Mouse (Mus musculus) limb, embryonic 11.5 days (tissue): ENCODE data around the gene Dapk2. TPM values are rescaled to one million over a fixed set of nuclear protein-coding genes. Genes with fewer than 3 reads are reported as not detected.
"Not testable (repeated sequence)": the region's sequence is repeated elsewhere in the genome, so short reads cannot be mapped to it uniquely, and the experiment has no call there.

ENCODE experiments used
- ATAC-seq: fragments of 200-750 bp; cut with Nextera tagmentation; 2 replicates; pipeline ENCODE4 v1.8.0; 2017; ENCODE audit warnings: low read depth; ENCODE audit not compliant: insufficient number of reproducible peaks, low FRiP score, low TSS enrichment
- DNase-seq: peaks from one replicate; pipeline ENCODE4 v3.0.0-alpha.2; 2015; ENCODE audit warnings: low spot score
- H3K27ac ChIP-seq: fragments of 300-500 bp; sonication (generic); replicated peaks from 2 replicates; pipeline ENCODE4 v1.5.1; 2014; ENCODE audit warnings: low read depth, mild to moderate bottlenecking, low read length
- H3K27me3 ChIP-seq: fragments of 300-500 bp; sonication (generic); 2 replicates; pipeline ENCODE4 v1.6.1; 2014; ENCODE audit warnings: mild to moderate bottlenecking, low read length, mixed read lengths; ENCODE audit not compliant: control insufficient read depth, insufficient read depth
- H3K36me3 ChIP-seq: fragments of 300-500 bp; sonication (generic); 2 replicates; pipeline ENCODE4 v1.6.1; 2014; ENCODE audit warnings: mild to moderate bottlenecking, low read length, moderate library complexity, mixed read lengths; ENCODE audit not compliant: control insufficient read depth, insufficient read depth
- H3K4me1 ChIP-seq: fragments of 300-500 bp; sonication (generic); 2 replicates; pipeline ENCODE4 v1.6.1; 2014; ENCODE audit warnings: low read length, mixed read lengths; ENCODE audit not compliant: control insufficient read depth, insufficient read depth
- H3K4me2 ChIP-seq: fragments of 300-500 bp; sonication (generic); 2 replicates; pipeline ENCODE4 v1.6.1; 2014; ENCODE audit warnings: low read depth, mild to moderate bottlenecking, moderate library complexity; ENCODE audit not compliant: severe bottlenecking
- H3K4me3 ChIP-seq: fragments of 300-500 bp; sonication (generic); 2 replicates; pipeline ENCODE4 v1.5.1; 2014; ENCODE audit warnings: low read depth, low read length
- H3K9ac ChIP-seq: fragments of 300-500 bp; sonication (generic); 2 replicates; pipeline ENCODE4 v1.6.1; 2014; ENCODE audit warnings: mild to moderate bottlenecking, low read length
- H3K9me3 ChIP-seq: fragments of 300-500 bp; sonication (generic); 2 replicates; pipeline ENCODE4 v1.6.1; 2016; ENCODE audit warnings: low read length; ENCODE audit not compliant: control insufficient read depth
- WGBS: fragments of 180-500 bp; shearing (Covaris S2); extraction: QIAGEN DNeasy Blood & Tissue Kit; methylation state at CpG from one replicate; pipeline ENCODE4 v1.1.7; 2014; 5-methylcytosine and 5-hydroxymethylcytosine counted together
- polyA plus RNA-seq: library from polyadenylated mRNA; unstranded; fragments of >200 nt; fragmentation: Nextera tagmentation; extraction: Ambion mirVana; gene quantifications from 2 replicates; pipeline ENCODE4 v1.2.1, GENCODE M21; 2014

Gene Dapk2
- polyA plus RNA-seq, 1 experiment from 2014 or later, result 4.0 TPM

DNA sequence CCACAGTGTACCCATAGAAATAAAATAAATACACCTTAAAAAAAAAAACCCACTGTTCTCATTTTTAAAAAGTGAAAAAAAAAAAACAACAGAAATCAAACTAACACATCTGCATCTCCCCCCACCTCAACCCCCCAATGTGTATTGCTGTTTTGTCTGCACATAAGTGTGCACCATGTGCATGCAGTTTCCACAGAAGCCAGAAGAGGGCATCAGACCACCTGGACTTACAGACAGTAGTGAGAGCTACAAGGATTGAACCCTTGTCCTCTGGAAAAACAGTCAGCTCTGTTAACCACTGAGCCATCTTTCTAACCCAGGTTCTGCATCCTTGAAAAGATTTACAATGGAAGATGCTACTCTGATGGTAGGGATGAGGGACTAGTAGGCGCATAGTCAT is 124.6 kb downstream of the Dapk2 start:
- Histone ChIP-seq H3K27me3 (no peaks in the 10 kb centered on the region), H3K36me3 (no peaks in the 10 kb centered on the region), H3K9me3 (no peaks in the 10 kb centered on the region), H3K4me3 (no peak overlapping the region), H3K9ac (no peak overlapping the region), H3K4me1 (no peaks in the 10 kb centered on the region), H3K27ac (no peak overlapping the region), H3K4me2 (no peak overlapping the region)
- WGBS, result 89% methylated on average over 1 of the region's 1 CpGs
- ATAC-seq (no peak), DNase-seq (no peak)

DNA sequence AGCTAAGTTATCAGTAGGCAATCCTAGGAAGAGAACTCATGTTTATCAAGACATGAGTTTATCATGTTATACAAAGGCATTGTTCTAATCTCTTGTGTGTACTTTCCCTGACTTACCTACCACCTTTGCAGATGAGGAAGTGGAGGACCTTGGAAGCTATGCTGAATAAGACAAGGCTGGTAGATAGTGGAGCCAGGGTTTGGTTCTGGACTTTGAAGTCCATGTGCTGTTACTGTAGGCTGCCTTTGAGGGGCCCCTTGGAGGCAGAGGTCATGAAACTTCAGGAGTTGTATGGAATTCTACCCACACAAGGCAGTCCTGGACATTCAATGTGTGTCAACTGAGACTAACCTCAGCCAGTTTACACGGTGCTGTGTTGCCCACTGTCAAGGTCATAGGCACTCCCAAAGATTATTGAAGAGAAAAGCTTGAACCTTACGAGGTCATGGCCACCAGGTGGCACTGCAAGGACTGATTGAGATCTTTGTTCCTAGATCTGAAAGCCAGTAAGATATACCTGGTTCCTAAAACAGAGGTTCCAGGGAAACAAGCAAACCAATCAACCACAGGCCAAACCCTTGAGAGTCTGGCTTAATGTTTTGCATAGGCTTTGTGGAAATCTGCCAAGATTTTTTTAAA is 125.7 kb downstream of the Dapk2 start:
- Histone ChIP-seq H3K9ac (no peak overlapping the region), H3K4me3 (no peak overlapping the region), H3K4me1 (no peaks in the 10 kb centered on the region), H3K9me3 (no peaks in the 10 kb centered on the region), H3K27ac (no peak overlapping the region), H3K27me3 (no peaks in the 10 kb centered on the region), H3K4me2 (no peak overlapping the region), H3K36me3 (no peaks in the 10 kb centered on the region)
- DNase-seq (peak; percentile 81), ATAC-seq (no peak)
- 22% methylated on average over 2 of the region's 2 CpGs for WGBS

- not testable (repeated sequence) for H3K27me3 ChIP-seq, H3K4me3 ChIP-seq, H3K36me3 ChIP-seq, DNase-seq, ATAC-seq, H3K27ac ChIP-seq, H3K9me3 ChIP-seq, H3K9ac ChIP-seq, H3K4me2 ChIP-seq, H3K4me1 ChIP-seq
- WGBS, result 84% methylated on average over 2 of the region's 2 CpGs
These were observed 127.2 kb downstream of the Dapk2 start for GRCm38 (mm10) chr9:66285241-66285640.

DNA sequence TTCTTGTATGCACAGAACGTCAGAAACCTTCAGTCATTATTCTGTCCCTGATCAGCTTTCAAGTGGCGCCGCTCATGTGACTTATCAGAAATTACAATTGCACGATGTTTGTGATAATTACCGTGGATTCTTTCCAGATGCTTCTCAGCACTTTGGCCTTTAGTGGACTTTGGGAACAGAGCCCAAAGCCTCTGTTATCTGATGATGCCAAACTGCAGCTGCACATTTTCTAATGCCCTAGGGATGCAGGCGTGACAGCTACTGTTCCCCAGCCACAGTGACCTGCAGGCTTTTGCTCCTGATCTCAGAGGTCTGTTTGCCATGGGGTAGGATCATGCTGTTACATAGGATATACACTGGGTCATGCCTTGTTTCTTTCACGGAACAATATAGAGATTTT is 127.9 kb downstream of the Dapk2 start:
- no peaks in the 10 kb centered on the region for H3K9me3 ChIP-seq
- H3K36me3 ChIP-seq, result no peaks in the 10 kb centered on the region
- H3K4me3 ChIP-seq, result no peak overlapping the region
- ATAC-seq (no peak), DNase-seq (no peak)
- no peak overlapping the region for H3K27ac ChIP-seq
- WGBS, result 70% methylated on average over 7 of the region's 7 CpGs
- H3K4me2 ChIP-seq, result no peak overlapping the region
- H3K9ac ChIP-seq, result no peak overlapping the region
- H3K4me1 ChIP-seq, result no peaks in the 10 kb centered on the region
- H3K27me3 ChIP-seq, result no peaks in the 10 kb centered on the region

DNA sequence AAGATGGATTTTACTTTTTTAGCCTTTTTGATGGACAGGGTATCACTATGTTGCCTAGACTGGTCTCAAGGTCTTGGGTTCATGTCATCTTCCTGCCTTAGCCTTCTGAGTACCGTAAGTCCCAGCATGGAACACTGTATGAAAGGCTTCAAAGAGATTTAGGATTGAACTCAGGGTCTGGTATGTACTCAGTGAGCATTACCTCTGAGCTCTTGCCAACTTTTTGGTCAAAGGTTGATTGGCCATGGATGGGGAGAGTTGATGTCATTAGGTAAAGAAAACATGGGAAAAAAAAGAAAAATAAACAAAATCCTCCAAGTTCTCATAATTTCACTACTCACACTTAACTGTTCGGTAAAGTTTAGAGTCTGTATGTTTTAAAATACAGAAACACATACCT is 132.7 kb downstream of the Dapk2 start:
- Histone ChIP-seq H3K4me2 (no peak overlapping the region), H3K36me3 (no peaks in the 10 kb centered on the region), H3K9ac (no peak overlapping the region), H3K9me3 (no peaks in the 10 kb centered on the region), H3K4me3 (no peak overlapping the region), H3K4me1 (peaks cover 3% of the 10 kb centered on the region; the same call in 1 of the 2 replicates), H3K27me3 (no peaks in the 10 kb centered on the region), H3K27ac (no peak overlapping the region)
- ATAC-seq (no peak), DNase-seq (no peak)
- WGBS, result 92% methylated on average over 2 of the region's 2 CpGs

DNA sequence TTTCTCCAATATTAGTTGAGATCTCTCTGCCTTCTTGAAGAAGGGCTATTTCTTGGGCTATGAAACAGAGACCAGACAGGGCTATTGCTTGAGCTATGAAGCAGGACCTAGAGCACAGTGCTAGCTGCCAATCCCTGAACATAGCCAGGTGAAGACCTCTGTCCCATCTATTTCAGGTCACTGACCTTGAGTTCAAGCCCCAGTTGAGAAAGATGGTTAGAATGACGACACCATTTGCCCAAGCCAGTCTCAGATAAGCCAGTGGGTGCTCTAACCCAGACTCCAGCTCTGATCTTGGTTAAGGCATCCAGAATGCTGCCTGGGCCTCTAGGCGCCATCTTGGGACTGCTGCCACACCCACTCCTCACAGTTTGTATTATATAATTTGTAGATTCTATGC is 135.3 kb downstream of the Dapk2 start:
- Histone ChIP-seq H3K9ac (no peak overlapping the region), H3K27ac (no peak overlapping the region), H3K4me3 (no peak overlapping the region), H3K4me2 (no peak overlapping the region), H3K4me1 (peaks cover 3% of the 10 kb centered on the region; the same call in 1 of the 2 replicates), H3K27me3 (no peaks in the 10 kb centered on the region), H3K36me3 (no peaks in the 10 kb centered on the region), H3K9me3 (no peaks in the 10 kb centered on the region)
- ATAC-seq (no peak), DNase-seq (no peak)
- WGBS, result 94% methylated on average over 2 of the region's 2 CpGs

- no peak for ATAC-seq
- DNase-seq, result no peak
- 92% methylated on average over 1 of the region's 1 CpGs for WGBS
- H3K27me3 ChIP-seq, result no peaks in the 10 kb centered on the region
- no peak overlapping the region for H3K9ac ChIP-seq
- no peaks in the 10 kb centered on the region for H3K9me3 ChIP-seq
- no peaks in the 10 kb centered on the region for H3K36me3 ChIP-seq
- H3K4me3 ChIP-seq, result no peak overlapping the region
- no peak overlapping the region for H3K27ac ChIP-seq
- no peak overlapping the region for H3K4me2 ChIP-seq
- peaks cover 3% of the 10 kb centered on the region; the same call in 1 of the 2 replicates for H3K4me1 ChIP-seq
These were observed 136.2 kb downstream of the Dapk2 start for GRCm38 (mm10) chr9:66294227-66294626.

GRCm38 (mm10) chr9:66294980-66295410 is 137.0 kb downstream of the Dapk2 start:
- no peak for ATAC-seq
- Histone ChIP-seq H3K4me2 (no peak overlapping the region), H3K4me3 (no peak overlapping the region), H3K9ac (no peak overlapping the region), H3K27ac (no peak overlapping the region), H3K27me3 (no peaks in the 10 kb centered on the region), H3K4me1 (peaks cover 3% of the 10 kb centered on the region; the same call in 1 of the 2 replicates), H3K9me3 (no peaks in the 10 kb centered on the region), H3K36me3 (no peaks in the 10 kb centered on the region)
- no peak for DNase-seq
- 2% methylated on average over 3 of the region's 3 CpGs for WGBS

GRCm38 (mm10) chr9:66295577-66296120 is 137.6 kb downstream of the Dapk2 start:
- Histone ChIP-seq H3K27me3 (no peaks in the 10 kb centered on the region), H3K27ac (no peak overlapping the region), H3K4me1 (peaks cover 3% of the 10 kb centered on the region; the same call in 1 of the 2 replicates), H3K9me3 (no peaks in the 10 kb centered on the region), H3K4me3 (no peak overlapping the region), H3K36me3 (no peaks in the 10 kb centered on the region), H3K9ac (no peak overlapping the region), H3K4me2 (no peak overlapping the region)
- ATAC-seq (no peak), DNase-seq (no peak)
- WGBS, result 65% methylated on average over 6 of the region's 6 CpGs
